ENCODE assay signal across 24 mouse cellular contexts in genomic region chr19:36674946-36675345, GRCm38 (mm10).
A peak's percentile ranks its signal among the peaks of the same experiment; 100 is the strongest.
DNase-seq lines count a peak whose midpoint lies in the region; ATAC-seq and TF ChIP-seq lines count a peak whose summit lies in the region.
"Had no signal": no experiment of that assay in that cellular context is flagged by ENCODE, and none has a peak within 500 bp of the region (broad histone marks: within the 10 kb centered on the region; RNA-seq: fewer than 3 reads in every experiment).

No protein-coding gene starts in this region.

- H3K36me3 ChIP-seq in liver, adult 2 months (ENCODE audit: control insufficient read depth, insufficient read depth, low read length) = no peaks in the 10 kb centered on the region
- H3K36me3 ChIP-seq in midbrain, embryonic 11.5 days (ENCODE audit: control insufficient read depth, insufficient read depth, low read length) = no peaks in the 10 kb centered on the region
- H3K36me3 ChIP-seq in midbrain, postnatal 0 days (ENCODE audit: insufficient read depth, low read length) = no peaks in the 10 kb centered on the region
- H3K36me3 ChIP-seq: forebrain, embryonic 10.5 days; heart, embryonic 12.5 days; heart, embryonic 15.5 days; hindbrain, embryonic 10.5 days; hindbrain, embryonic 13.5 days; intestine, embryonic 15.5 days had no signal

- H3K4me2 ChIP-seq in midbrain, embryonic 11.5 days = no peak overlapping the region
- no peak overlapping the region for H3K4me2 ChIP-seq in midbrain, postnatal 0 days (ENCODE audit: low read depth, low read length, poor library complexity, severe bottlenecking)
- H3K4me2 ChIP-seq: forebrain, embryonic 13.5 days; heart, embryonic 12.5 days; heart, embryonic 15.5 days; hindbrain, embryonic 13.5 days; intestine, embryonic 15.5 days had no signal

- no peak overlapping the region for H3K4me3 ChIP-seq in liver, adult 2 months (ENCODE audit: insufficient read depth, low read depth, low read length)
- H3K4me3 ChIP-seq in midbrain, embryonic 11.5 days (ENCODE audit: low read depth, low read length) = no peak overlapping the region
- H3K4me3 ChIP-seq in midbrain, postnatal 0 days (ENCODE audit: low read depth, low read length) = no peak overlapping the region
- H3K4me3 ChIP-seq: forebrain, embryonic 10.5 days; forebrain, embryonic 13.5 days; heart, embryonic 12.5 days; heart, embryonic 15.5 days; hindbrain, embryonic 10.5 days; hindbrain, embryonic 13.5 days; intestine, embryonic 15.5 days had no signal

- no peaks in the 10 kb centered on the region for H3K79me2 ChIP-seq in liver, adult 2 months (ENCODE audit: control insufficient read depth, insufficient read depth, low read length)

- H3K9me3 ChIP-seq in midbrain, embryonic 11.5 days (ENCODE audit: control insufficient read depth, low read length) = no peaks in the 10 kb centered on the region
- no peaks in the 10 kb centered on the region for H3K9me3 ChIP-seq in midbrain, postnatal 0 days (ENCODE audit: low read length)
- H3K9me3 ChIP-seq: forebrain, embryonic 10.5 days; forebrain, embryonic 13.5 days; heart, embryonic 12.5 days; heart, embryonic 15.5 days; hindbrain, embryonic 10.5 days; hindbrain, embryonic 13.5 days; intestine, embryonic 15.5 days had no signal

- TF ChIP-seq CTCF in liver, adult 2 months (IDR thresholded peaks at IDR 0.05; ENCODE audit: low read depth, low read length) = no peak
- TF ChIP-seq CTCF in midbrain, postnatal 0 days (IDR thresholded peaks at IDR 0.05) = no peak

- H3K9ac ChIP-seq in liver, adult 2 months (ENCODE audit: low read depth, low read length) = no peak overlapping the region
- no peak overlapping the region for H3K9ac ChIP-seq in midbrain, embryonic 11.5 days (ENCODE audit: low read length)
- no peak overlapping the region for H3K9ac ChIP-seq in midbrain, postnatal 0 days (replicated peaks; ENCODE audit: low read length, poor library complexity, severe bottlenecking)
- H3K9ac ChIP-seq: forebrain, embryonic 13.5 days; heart, embryonic 12.5 days; heart, embryonic 15.5 days; hindbrain, embryonic 13.5 days; intestine, embryonic 15.5 days had no signal

- H3K27ac ChIP-seq in liver, adult 2 months (replicated peaks; ENCODE audit: insufficient read depth, low read depth, low read length) = no peak overlapping the region
- H3K27ac ChIP-seq in midbrain, embryonic 11.5 days (ENCODE audit: low read depth, low read length) = no peak overlapping the region
- no peak overlapping the region for H3K27ac ChIP-seq in midbrain, postnatal 0 days (ENCODE audit: low read depth, low read length)
- H3K27ac ChIP-seq: forebrain, embryonic 10.5 days; forebrain, embryonic 13.5 days; heart, embryonic 15.5 days; hindbrain, embryonic 10.5 days; hindbrain, embryonic 13.5 days; intestine, embryonic 15.5 days had no signal

- ATAC-seq in midbrain, embryonic 11.5 days (ENCODE audit: low FRiP score) = no peak
- no peak for ATAC-seq in midbrain, postnatal 0 days (ENCODE audit: low FRiP score)
- ATAC-seq: activated CD4-positive, CD25-positive, alpha-beta regulatory T cell, adult 4 months; forebrain, embryonic 13.5 days; forebrain, embryonic 16.5 days; hindbrain, embryonic 16.5 days; intestine, embryonic 15.5 days had no signal

- no peak for TF ChIP-seq POLR2A in liver, adult 2 months (IDR thresholded peaks at IDR 0.05; ENCODE audit: extremely low read depth, insufficient read depth, low read length)

- no peaks in the 10 kb centered on the region for H3K27me3 ChIP-seq in liver, adult 2 months (ENCODE audit: control insufficient read depth, insufficient read depth, low read length)
- H3K27me3 ChIP-seq in midbrain, embryonic 11.5 days (ENCODE audit: control insufficient read depth, insufficient read depth, low read length) = no peaks in the 10 kb centered on the region
- H3K27me3 ChIP-seq in midbrain, postnatal 0 days (ENCODE audit: insufficient read depth, low read length) = no peaks in the 10 kb centered on the region
- H3K27me3 ChIP-seq: forebrain, embryonic 13.5 days; heart, embryonic 12.5 days; heart, embryonic 15.5 days; hindbrain, embryonic 13.5 days; intestine, embryonic 15.5 days had no signal

- WGBS in liver, adult 2 months = 58% methylated on average over 4 of the region's 4 CpGs
- WGBS in midbrain, embryonic 11.5 days = 83% methylated on average over 4 of the region's 4 CpGs
- whole genome bisulfite sequencing in midbrain, postnatal 0 days = 81% methylated on average over 4 of the region's 4 CpGs

- peak; percentile 24 for DNase-seq in adrenal gland, postnatal 14 days
- no peak for DNase-seq in adrenal gland, postnatal 36 days
- DNase-seq in liver, adult 2 months (ENCODE audit: extremely low read depth, low read depth, low spot score) = peak; percentile 61
- DNase-seq in liver = no peak
- peak; percentile 61 for DNase-seq in midbrain, embryonic 11.5 days (ENCODE audit: low spot score, missing footprints)
- no peak for DNase-seq in midbrain, postnatal 0 days (ENCODE audit: low spot score)
- DNase-seq: adrenal gland, adult 8-10 months; cerebellum, adult 11-12 months; cerebellum, adult 8-10 months; cerebellum, postnatal 10 days; embryo, embryonic 11 days; gastrocnemius, postnatal 10 days; gastrocnemius, postnatal 36 days; heart, postnatal 10 days had no signal

- peaks cover 7% of the 10 kb centered on the region for H3K4me1 ChIP-seq in liver, adult 2 months (ENCODE audit: control insufficient read depth, insufficient read depth, low read length)
- no peaks in the 10 kb centered on the region; the same call in 1 of the 2 replicates for H3K4me1 ChIP-seq in midbrain, embryonic 11.5 days (ENCODE audit: control insufficient read depth, insufficient read depth, low read length)
- H3K4me1 ChIP-seq in midbrain, postnatal 0 days (ENCODE audit: insufficient read depth, low read length) = peaks cover 3% of the 10 kb centered on the region; the same call in 1 of the 2 replicates

Comparison
In these comparisons a context has a peak if more than half of its experiments do, and no peak if none do; other contexts are left out.
1. DNase-seq: peak in adrenal gland, postnatal 14 days (single experiment), liver, adult 2 months (single experiment) and midbrain, embryonic 11.5 days (single experiment); none in adrenal gland, postnatal 36 days (0 of 2), liver (single experiment) and midbrain, postnatal 0 days (single experiment).